Mouse (Mus musculus): Measurements from ENCODE around the gene Dupd1.

Gene Dupd1

DNA sequence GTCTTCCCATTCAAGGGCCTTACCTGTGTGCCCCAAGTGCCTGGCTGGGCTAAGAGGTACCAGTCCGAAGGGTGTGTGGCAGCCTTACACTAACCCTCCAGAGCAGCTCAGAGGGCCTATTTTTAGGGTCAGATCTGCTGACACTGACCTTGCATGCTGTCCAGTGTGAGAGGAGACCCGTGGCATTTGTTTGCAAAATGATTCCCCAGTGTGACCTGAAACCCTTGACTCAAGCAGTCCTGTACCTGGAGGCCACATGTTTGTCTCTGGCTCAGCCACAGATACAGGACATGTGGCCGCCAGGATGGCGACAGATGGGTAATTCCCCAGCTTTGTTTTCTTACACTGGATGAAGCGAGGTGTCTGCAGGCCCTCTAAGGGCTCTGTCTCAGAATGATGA lies at the start of gene Dupd1:
TSS of gene Dupd1 (minus strand) at position 91 of the 400 bp plus-strand sequence.
- DNase-seq (ENCODE audit: low read depth, low spot score) = no peak

DNA sequence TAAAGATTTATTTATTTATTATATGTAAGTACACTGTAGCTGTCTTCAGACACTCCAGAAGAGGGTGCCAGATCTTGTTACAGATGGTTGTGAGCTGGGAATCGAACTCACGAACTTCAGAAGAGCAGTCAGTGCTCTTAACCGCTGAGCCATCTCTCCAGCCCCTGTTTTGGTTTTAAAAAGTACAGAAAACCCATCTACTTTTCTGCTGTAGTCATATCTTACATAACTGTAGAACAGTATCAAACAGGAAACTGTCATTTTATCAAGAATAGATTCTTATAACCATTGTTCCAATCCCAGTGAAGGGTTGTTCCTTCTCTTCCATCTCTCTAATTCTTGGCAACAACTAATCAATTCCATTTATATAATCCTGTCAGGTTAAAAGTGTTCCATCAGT lies 49.4 kb upstream of the Dupd1 start:
- no peak for DNase-seq (ENCODE audit: low read depth, low spot score)

DNA sequence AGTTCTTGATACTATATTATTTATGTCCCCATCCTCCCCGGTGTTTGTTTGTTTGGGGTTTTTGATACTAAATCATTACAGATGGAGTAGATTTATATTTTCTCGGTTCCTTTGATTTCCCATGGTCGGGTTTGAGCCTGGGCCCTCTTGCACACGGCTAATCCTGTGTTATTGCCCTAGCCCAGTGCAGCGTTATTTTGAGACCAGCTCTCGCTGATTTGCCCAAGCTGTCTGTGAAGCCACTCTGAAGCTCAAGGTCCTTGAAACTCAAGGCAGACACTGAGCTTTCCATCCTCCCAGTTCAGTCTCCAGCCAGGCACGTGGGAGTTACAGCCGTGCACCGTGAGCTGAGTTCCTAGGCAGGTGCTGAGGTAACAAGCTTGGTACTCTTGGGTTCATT lies 47.2 kb upstream of the Dupd1 start:
- DNase-seq (ENCODE audit: low read depth, low spot score) = no peak

DNA sequence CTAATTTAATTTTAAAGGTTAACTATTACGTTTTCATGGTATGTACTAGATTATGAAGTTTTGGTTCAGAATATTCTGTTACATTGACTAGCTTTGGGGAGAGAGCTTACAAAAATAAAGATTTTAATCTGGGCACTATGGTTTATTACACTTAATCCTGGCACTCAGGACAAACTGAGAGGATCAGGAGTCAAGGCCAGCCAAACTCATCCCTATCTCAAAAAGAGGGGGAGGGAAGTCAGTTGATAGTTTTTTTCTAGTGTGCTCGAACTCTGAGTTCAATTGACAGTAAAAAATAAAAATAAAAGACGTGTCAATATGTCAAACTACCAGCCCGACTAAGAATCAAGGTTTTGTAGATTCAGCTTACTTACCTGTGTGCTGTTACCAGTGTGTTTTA lies 39.0 kb upstream of the Dupd1 start:
- no peak for DNase-seq (ENCODE audit: low read depth, low spot score)

DNA sequence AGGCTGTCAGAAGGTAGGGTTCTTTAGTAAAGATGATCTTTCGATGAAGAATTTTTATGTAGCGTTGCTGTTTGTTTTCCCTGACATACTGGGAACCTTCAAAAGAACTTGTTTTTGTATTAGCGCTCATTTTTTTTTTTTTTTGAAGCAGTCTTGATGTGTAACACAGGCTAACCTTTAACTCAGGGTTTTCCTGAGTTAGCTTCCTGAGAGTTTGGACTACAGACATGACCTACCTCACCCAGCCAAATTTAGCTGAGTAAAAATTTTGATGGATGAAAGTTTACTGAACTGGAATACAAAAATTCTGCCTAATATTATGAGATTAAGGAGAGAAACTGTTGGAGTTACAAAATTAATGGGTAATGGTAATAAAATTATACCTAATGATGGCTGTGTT lies 38.0 kb upstream of the Dupd1 start:
- DNase-seq (ENCODE audit: low read depth, low spot score) = no peak

DNA sequence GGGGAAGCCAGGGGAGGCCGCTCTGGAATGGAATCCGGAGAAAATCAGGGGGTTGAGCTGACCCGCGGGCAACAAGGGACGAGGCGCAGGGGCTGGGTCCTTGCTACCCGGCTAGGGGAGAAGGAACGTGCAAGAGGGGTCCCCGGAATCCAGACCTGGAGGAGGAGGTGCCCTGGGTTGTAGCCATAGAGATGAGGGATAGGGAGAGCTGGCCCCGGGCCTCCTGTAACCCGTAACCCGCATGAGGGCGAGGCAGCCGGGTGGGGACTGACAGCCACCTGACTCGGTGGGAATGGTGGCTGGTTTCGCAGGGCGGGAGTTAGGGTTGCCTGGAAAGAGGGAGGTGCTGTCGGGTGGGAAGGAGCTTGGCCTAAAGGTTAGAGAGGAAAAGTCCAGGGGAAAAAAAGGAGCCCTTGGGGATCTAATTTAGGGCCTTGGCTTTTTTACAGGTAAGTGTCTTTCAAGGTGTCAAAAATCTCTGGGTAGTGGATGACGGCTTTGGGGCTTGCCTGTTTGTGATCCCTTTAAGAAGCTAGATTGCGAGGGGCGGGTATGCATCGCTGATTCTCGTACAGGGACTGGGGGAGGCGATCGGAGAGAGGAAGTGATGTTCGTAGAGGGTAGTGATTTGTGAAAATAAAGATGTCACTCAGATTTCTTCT lies 36.6 kb upstream of the Dupd1 start, which contains the start of gene Dusp13:
TSS of gene Dusp13 (minus strand) at position 301 of the 662 bp plus-strand sequence.
- DNase-seq (ENCODE audit: low read depth, low spot score) = peak; percentile 57

DNA sequence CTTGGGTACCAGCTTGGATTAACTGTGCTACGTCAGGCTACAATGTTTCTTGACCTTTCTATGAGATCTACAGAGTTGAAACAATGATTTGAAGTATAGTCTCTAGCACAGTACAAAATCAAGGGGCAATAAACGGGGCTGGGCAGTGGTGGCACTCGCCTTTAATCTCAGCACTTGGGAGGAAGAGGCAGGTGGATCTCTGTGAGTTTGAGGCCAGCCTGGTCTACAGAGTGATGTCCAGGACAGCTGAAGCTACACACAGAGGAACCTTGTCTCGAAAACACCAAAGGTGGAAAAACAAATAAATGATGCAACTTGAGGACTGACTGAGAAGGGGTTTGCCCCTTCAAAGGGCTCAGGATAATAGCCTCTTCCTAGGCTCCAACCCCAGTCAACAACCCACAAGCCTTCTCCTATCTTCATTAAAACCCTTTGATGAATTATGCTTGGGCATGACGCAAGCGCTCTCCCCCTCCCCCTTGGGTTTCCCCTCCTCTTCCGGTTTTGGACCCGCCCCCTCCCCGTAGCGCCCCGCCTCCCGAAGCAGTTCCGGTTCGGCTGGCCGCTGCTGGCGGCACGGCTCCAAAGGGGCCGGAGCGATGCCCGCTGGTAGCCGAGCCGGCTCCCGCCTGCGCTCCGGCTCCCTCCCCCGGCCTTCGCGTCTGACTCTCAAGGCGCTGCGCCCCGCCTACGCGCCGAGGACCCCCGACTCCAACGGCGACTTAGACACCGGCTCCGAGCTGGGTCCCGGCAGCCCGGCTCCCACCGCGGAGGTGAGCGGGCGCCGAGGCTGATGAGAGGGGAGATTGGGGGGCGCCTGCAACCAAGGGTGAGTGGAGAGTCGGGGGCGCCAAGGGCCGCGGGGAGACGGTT lies 35.9 kb upstream of the Dupd1 start, which contains the start of gene Samd8:
TSS of gene Samd8 (plus strand) at position 524 of the 873 bp plus-strand sequence.
- DNase-seq (ENCODE audit: low read depth, low spot score) = peak; percentile 89

DNA sequence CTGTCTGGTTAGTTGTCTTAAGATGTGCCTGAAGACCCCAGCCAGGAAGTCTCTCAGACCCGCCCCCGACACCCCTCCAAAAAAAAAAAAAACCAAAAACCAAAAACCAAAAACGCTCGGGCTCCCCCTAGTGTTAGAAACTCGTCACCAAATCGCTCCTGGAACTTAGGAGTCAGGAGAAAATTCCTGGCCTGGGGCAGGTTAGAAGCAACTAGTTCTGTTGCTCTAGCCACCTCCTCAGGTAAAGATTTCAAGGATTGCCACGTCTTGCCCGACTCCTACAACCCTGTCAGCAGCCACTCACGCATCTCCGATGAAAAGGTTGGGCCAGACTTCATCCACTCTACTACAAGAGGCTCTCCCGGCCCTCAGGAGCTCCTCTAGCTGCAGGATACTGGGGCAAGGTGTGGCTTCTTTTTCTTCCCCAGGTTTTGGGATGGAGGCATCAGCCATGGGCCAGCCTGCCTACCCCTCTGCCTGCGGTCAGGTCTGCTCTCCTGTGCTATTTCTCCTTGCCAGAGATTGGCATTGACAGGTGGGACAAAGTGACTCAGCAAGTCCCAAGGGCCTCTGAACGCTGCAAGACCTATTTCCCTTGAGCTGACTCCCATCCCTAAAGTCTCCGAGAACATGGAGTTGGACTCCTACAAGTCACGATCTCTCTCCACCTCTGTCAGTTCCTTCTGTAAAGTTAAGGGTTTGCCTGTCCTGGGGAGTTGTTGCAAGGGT lies 33.9 kb upstream of the Dupd1 start:
- peak; percentile 49 for DNase-seq (ENCODE audit: low read depth, low spot score)

DNA sequence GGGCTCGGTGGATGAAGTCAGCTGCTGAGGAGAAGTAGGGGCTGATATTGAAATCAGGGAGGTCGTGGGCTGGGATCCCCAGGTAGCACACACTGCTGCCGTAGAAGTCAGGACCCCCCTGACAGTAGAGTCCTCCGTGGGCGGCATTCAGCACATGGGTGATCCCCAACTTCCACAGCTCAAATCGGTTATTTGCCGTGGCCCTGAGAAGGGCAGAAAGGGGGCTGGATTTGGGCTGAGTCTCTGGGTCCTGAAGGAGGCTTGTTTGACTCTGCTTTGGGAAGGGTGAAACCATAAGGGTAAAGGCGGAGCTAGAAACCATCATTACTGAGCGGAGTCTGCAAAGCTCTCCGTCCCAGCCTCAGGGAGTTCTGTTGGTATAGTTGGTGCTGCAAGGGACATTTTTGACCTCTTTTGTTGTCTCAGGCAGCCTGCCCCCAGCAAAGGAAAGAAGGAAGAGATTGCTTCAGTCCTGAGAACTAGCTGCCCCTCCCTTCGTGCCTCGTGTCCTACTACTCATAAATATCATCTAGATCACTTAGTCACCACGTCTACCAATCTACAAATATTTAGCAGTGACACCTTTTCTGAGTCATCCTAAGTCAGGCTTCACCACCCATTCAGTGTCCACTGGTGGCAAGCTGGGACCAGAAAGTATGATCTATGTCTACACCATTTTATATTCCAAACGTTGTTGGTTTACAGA lies 33.2 kb upstream of the Dupd1 start:
- DNase-seq (ENCODE audit: low read depth, low spot score) = no peak

DNA sequence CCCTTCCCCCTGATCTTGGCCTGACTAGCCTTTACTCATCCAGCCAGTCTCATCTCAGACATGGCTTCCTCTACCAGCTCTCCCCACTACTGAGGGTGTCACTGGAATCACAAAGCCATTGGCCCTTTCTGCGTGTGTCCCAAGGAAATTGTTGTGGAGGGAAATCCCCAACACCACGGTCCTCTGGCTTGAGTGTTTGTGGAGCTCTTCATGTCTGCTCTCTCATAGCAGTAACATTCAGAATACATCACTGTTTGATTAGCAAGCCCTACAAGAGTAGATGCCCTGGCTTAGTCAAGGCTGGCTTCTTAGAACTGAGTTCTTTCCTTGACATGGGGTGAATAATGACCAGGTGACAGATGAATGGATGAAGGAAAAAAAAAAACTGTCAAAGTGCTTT lies 32.5 kb upstream of the Dupd1 start:
- DNase-seq (ENCODE audit: low read depth, low spot score) = no peak

DNA sequence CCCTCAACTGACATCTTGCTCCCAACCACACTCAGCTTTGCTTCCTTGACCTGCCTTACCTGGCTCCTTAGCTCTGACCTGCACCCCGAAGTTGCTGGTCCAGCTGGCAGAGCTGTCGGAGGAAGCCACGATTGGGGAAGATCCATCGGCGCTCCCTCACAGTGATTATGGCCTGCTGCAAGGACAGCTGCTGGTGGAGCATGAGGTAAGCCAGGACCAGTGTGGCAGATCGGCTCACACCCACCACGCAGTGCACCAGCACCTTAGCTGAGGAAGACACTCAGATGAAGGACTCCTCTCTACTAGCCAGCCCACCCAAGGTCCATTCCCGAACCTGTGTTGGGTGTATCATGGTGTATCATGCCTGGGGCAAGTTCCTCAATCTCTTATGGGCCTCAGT lies 31.9 kb upstream of the Dupd1 start:
- no peak for DNase-seq (ENCODE audit: low read depth, low spot score)

DNA sequence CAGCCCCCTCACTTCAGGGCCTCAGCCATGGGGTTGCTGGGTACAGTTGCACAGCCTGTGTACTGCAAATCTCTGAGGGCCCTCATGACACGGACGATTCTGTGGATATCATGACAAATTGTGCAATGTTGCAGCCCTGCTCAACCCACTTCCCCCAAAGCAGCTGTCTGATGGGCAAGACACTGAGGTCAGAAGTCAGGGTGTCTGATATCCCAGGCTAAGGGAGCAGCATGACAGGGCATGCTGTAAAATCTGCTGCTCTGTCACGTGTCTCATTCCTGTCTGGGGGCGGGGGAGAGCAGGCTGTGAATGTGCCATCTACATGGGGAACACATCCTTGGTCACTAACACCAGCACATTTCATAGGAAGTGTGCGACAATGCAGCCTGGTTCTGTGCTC lies 30.8 kb upstream of the Dupd1 start:
- DNase-seq (ENCODE audit: low read depth, low spot score) = no peak

DNA sequence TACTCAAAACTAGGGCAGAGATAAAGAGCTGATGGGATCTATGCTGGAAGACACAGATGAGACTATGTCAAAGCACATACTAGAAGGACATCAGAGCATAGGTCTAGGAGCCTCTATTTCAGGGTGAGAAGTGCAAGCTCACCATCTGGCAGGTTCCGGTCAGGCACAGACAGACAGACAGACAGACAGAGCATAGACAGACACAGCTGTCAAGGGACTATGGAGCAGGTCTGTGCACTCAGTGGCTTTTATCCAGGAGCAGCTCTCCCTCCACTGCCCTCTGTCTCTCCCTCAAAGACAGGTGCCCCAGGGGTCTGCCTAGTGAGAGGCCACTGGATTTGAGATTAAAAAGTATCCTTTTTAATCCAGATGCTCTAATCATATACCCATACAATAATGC lies 29.8 kb upstream of the Dupd1 start:
- DNase-seq (ENCODE audit: low read depth, low spot score) = no peak

DNA sequence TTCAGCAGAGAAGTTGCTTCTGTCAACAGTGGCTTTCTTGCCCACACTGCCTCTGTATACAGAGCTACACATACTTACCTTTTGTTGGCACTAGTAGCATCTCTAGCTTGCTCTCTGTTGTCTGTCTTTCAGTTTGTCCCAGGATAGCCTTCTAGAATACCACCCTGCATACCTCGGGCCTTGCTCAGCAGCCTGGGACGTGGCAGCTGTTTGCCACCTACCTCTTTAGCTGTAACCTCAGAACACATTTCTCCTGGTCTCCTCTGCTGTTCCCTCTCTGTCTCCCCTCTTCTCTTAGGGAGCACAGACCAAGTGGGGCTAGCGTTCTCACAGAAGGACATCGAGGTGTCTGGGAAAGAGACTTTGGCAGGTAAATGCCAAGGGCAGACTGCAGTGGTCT lies 28.1 kb upstream of the Dupd1 start:
- DNase-seq (ENCODE audit: low read depth, low spot score) = no peak

DNA sequence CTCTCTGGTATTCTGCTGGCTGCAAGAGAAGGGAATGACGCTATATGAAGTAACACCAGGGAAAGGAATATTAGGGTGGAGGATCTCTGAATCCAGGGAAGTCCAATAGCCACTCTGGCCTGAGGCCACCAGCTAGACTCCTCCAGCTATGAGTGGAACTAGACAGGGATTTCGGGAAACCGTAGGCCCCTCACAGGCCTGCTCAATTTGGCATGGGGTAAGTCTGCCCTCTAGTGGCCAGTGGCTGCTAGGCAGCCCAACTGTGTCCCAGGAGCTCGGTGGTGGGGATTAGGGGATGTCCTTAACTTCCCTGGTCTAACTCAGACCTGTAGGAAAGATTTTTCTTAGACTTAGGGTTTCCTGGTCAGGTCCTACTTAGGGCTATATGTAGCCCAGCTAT lies 27.4 kb upstream of the Dupd1 start:
- DNase-seq (ENCODE audit: low read depth, low spot score) = peak; percentile 88

DNA sequence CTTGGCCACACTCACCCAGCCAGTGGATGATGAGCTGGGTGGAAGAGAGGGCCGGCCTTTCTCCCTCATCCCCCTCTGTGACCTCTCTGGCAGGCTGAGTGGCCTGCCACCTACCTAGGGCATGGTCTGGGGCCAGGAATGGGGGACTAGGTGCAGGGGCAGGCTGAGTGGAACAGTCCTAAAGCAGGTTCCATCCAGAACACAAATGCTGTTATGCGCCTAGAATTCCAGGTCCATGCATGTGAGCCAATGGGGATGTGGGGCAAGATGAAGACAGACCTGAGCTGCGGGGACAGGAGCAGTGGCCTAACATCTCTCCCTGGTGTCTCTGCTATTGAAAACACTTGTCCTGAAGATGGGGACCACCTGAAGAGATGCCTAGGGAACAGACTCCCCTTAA lies 26.9 kb upstream of the Dupd1 start:
- no peak for DNase-seq (ENCODE audit: low read depth, low spot score)

DNA sequence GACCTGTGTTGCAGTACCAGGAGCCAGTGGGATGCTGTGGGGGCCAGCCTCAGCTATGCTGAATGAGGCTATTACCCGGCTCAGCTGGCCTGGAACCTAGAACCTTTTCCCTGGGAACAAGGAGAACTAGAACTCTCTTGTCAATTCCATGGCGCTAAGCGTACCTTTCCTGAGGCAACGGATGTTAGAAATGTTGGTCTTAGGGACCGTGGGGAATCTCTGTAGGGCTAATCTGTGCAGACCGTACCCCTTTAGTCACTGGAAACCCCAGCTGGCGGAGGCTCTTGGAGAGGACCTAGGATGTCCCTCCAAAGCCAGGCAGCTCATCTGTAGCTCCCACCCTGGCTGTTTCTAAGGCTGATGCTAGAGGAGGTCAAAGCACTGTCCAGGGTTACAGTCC lies 26.0 kb upstream of the Dupd1 start:
- DNase-seq (ENCODE audit: low read depth, low spot score) = no peak

DNA sequence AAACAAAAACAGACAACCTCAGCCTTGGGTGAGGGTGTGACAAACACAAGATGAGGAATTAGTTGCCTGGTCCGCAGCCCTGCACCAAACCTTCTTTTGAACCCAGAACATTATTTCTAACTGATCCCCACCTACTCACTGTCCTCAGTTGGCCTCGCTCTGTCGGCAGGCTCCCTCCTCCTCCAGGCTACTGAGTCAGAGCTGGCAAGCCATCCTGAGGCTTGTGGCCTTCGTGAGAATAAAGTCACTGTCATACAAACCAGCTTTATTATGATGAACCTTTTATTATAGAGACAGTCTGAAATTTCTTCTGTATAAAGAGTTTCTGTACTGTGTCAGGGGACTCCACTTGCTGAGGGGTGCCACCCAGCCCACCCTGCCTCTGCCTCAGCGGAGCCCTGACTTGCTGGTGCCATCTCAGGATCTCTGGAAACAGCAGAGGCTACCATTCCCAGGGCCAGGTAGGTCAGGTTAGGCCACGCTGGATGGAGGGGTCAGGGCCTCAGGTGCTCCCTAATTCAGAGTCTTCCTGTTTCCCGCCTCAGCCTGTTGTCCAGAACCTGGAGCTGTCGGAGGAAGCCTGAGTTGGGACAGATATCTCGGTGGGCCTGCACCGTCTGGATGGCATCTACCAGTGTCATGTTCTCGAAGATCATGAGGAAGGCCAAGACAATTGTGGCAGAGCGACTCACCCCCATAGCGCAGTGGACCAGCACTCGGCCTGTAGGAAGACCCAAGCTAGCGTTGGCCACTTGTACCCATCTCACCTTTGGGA lies 18.9 kb upstream of the Dupd1 start:
- no peak for DNase-seq (ENCODE audit: low read depth, low spot score)

DNA sequence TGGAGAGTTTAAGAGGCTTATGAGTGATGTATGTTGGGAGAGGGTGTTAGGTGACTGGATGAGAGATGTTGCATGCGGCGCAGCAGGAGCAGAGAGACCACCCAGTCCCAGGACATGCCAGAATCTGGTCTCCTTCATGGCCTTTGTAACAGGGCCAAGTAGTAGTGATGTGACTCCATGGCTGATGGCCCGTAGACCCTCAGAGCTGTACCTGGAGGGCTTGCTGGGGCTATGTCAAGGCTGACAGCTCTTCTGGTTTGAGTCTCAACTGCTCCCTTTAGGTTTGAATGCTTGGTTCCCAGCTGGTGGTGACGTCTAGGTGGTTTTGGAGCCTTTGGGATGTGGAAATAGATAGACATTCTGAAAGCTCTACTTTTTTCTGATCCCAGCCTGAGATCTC lies 15.6 kb upstream of the Dupd1 start:
- DNase-seq (ENCODE audit: low read depth, low spot score) = no peak

DNA sequence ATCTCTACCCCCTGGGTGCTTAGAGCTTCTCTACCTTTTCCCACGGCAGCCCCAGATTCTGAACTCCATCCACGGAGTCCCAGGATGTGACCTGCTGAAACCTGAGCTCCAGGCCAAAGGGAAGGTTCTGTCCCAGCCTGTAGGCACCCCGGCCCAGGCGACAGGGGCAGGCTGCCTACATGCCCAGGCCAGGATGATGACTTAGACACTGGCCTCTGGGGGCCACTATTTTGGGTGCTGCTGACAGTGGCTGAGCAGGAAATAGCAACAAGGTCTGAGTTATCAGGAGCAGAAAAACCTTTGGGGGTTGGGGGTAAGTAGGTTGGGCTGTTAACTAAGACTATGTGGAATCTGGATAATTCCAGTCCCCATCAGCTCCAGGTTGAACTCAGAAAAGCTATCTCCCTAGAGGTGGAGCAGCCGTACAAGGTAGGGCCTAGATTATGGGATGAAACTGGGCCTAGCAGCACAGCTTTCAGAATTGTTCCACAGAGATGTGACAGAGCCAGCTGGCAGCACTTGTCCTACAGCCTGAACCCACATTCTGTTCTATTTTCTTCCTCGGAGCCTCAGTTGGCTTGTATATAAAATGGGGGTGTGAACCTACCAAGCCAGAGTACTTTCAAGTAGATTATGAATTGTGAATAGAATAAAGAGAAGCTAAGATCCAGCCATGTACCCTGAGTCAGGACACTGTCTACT lies 14.8 kb upstream of the Dupd1 start:
- DNase-seq (ENCODE audit: low read depth, low spot score) = no peak

Measured in mesoderm, embryonic 11.5 days (tissue).